Mouse (Mus musculus): ENCODE measurements around the gene Gm10318.

The Gm10318 gene

GRCm38 (mm10) chr10:77895562-77895961, 42.9 kb downstream of the Gm10318 start:
- DNase-seq (ENCODE audit: low read depth), result no peak

GRCm38 (mm10) chr10:77900126-77900525, 47.5 kb downstream of the Gm10318 start:
- DNase-seq (ENCODE audit: low read depth), result no peak

- no peak for DNase-seq (ENCODE audit: low read depth)
Measured at GRCm38 (mm10) chr10:77900903-77901818, 48.5 kb downstream of the Gm10318 start.

- DNase-seq (ENCODE audit: low read depth), result no peak
Measured at GRCm38 (mm10) chr10:77901871-77902210, 49.2 kb downstream of the Gm10318 start.

GRCm38 (mm10) chr10:77902211-77902893, 49.7 kb downstream of the Gm10318 start, which contains the start of gene Lrrc3:
TSS of gene Lrrc3 (minus strand) at chr10:77902536.
- DNase-seq (ENCODE audit: low read depth), result peak; percentile 33

GRCm38 (mm10) chr10:77902894-77903715, 50.4 kb downstream of the Gm10318 start:
- peak; percentile 43 for DNase-seq (ENCODE audit: low read depth)

Measured in c-Kit-positive CD71-negative TER-119-negative erythroid progenitor cells, embryonic 14.5 days (primary cell).